Mouse (Mus musculus): ENCODE data around the gene Atp13a5. TPM values are rescaled to one million over a fixed set of nuclear protein-coding genes. Genes with fewer than 3 reads are reported as not detected.

The Atp13a5 gene
- polyA plus RNA-seq, 1 experiment from 2014 or later, result 4.4 TPM

- WGBS, result 33% methylated on average over 5 of the region's 5 CpGs
- H3K27me3 ChIP-seq (replicated peaks; ENCODE audit: control insufficient read depth, insufficient read depth, low read length), result no peaks in the 10 kb centered on the region
- no peak overlapping the region for H3K4me2 ChIP-seq (ENCODE audit: low read length)
- ATAC-seq, result 0 out of 2 replicates have a peak, but pooled peaks have one; percentile 10
- no peak overlapping the region for H3K4me3 ChIP-seq (ENCODE audit: low read length)
- H3K9ac ChIP-seq (ENCODE audit: low read depth, low read length), result no peak overlapping the region
- no peak overlapping the region for H3K27ac ChIP-seq (ENCODE audit: low read depth, low read length)
- no peaks in the 10 kb centered on the region for H3K9me3 ChIP-seq (ENCODE audit: control insufficient read depth, low read length)
- no peaks in the 10 kb centered on the region for H3K36me3 ChIP-seq (ENCODE audit: control insufficient read depth, insufficient read depth, low read length)
- peaks cover 4% of the 10 kb centered on the region for H3K4me1 ChIP-seq (ENCODE audit: control insufficient read depth, insufficient read depth, low read depth, low read length)
These were observed 185.6 kb downstream of the Atp13a5 start for GRCm38 (mm10) chr16:29192911-29193310.

Other genes with a start within 250 kb of the Atp13a5 start
- gene Hrasls, start 169.0 kb downstream of the Atp13a5 start, polyA plus RNA-seq (2015; fragmentation: Nextera tagmentation; extraction: Ambion mirVana), result 7.6 and 7.9 TPM in 2 replicates
- gene Atp13a4, start 166.1 kb upstream of the Atp13a5 start, polyA plus RNA-seq (2015; fragmentation: Nextera tagmentation; extraction: Ambion mirVana), result 3.6 and 4.5 TPM in 2 replicates
- 41.6 and 48.1 TPM in 2 replicates for gene Opa1, start 200.6 kb upstream of the Atp13a5 start, polyA plus RNA-seq (2015; fragmentation: Nextera tagmentation; extraction: Ambion mirVana)